Mouse (Mus musculus): ENCODE measurements around the gene Gng12. TPM values are rescaled to one million over a fixed set of nuclear protein-coding genes. Genes with fewer than 3 reads are reported as not detected.
"Not testable (repeated sequence)": the region's sequence is repeated elsewhere in the genome, so short reads cannot be mapped to it uniquely, and the experiment has no call there.

Gene Gng12
- polyA plus RNA-seq, 1 experiment = 54.0 TPM

DNA sequence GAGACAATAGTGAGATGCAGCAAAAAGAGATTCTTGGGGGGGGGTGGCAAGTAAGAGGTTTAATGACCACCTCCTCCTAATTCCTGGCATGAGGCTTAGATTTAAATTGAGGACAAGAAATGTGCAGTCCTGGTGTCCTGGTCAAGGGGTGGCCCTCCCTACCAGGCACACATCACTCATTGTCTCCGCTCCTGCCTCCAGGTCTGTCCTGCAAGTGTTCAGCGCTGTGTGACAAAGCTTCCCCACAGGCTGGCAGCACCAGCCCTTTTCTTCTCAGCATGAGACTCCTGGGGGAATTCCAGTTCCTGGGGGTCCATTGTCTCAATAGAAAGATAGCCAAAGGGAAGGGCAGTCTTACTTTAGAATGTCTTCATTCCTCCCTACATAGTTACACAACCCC, 134.2 kb downstream of the Gng12 start:
- Histone ChIP-seq H3K9me3 (replicated peaks; ENCODE audit: control insufficient read depth, insufficient read depth, low read length, poor library complexity, severe bottlenecking) (no peaks in the 10 kb centered on the region), H3K27me3 (ENCODE audit: control insufficient read depth, insufficient read depth, low read length, poor library complexity, severe bottlenecking) (no peaks in the 10 kb centered on the region), H3K9ac (ENCODE audit: low read depth, poor library complexity, severe bottlenecking) (no peak overlapping the region), H3K4me3 (ENCODE audit: low read depth, low read length) (no peak overlapping the region), H3K27ac (ENCODE audit: insufficient read depth, low read length) (peak overlapping the region; percentile 90), H3K36me3 (ENCODE audit: control insufficient read depth, insufficient read depth, low read length, poor library complexity, severe bottlenecking) (peaks cover 11% of the 10 kb centered on the region), H3K4me1 (ENCODE audit: control insufficient read depth, insufficient read depth, low read length) (peaks cover 3% of the 10 kb centered on the region)
- TF ChIP-seq POLR2A (IDR thresholded peaks at IDR 0.05; ENCODE audit: insufficient read depth, low read length) = no peak
- no peak for TF ChIP-seq CTCF (IDR thresholded peaks at IDR 0.05; ENCODE audit: low read depth, low read length)
- TF ChIP-seq EP300 (IDR thresholded peaks at IDR 0.05; ENCODE audit: insufficient read depth, low read depth, low read length) = peak; percentile 98

DNA sequence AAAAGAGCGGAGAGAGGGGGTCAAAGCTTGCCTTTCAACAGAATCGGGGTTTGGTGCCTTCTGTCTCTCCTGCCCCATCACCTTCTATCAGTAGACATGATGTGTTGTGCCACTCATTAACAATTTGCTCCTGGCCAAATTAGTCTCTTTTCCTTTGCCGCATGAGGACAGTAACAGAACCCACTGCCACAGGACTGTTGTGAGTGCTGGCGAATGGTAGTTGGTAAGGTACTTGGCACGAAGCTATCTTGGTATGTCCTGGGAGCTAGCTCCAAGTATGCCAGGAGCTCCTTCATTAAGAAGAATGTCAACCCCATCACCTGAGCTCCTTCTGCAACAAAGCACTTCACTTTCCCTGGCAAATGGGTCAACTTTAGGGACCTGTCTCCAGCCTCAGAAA, 134.6 kb downstream of the Gng12 start:
- no peaks in the 10 kb centered on the region for H3K9me3 ChIP-seq (replicated peaks; ENCODE audit: control insufficient read depth, insufficient read depth, low read length, poor library complexity, severe bottlenecking)
- H3K27me3 ChIP-seq (ENCODE audit: control insufficient read depth, insufficient read depth, low read length, poor library complexity, severe bottlenecking) = no peaks in the 10 kb centered on the region
- no peak overlapping the region for H3K4me3 ChIP-seq (ENCODE audit: low read depth, low read length)
- H3K4me1 ChIP-seq (ENCODE audit: control insufficient read depth, insufficient read depth, low read length) = peaks cover 3% of the 10 kb centered on the region
- H3K27ac ChIP-seq (ENCODE audit: insufficient read depth, low read length) = peak overlapping the region; percentile 90
- TF ChIP-seq EP300 (IDR thresholded peaks at IDR 0.05; ENCODE audit: insufficient read depth, low read depth, low read length) (no peak), POLR2A (IDR thresholded peaks at IDR 0.05; ENCODE audit: insufficient read depth, low read length) (no peak), CTCF (IDR thresholded peaks at IDR 0.05; ENCODE audit: low read depth, low read length) (no peak)
- H3K9ac ChIP-seq (ENCODE audit: low read depth, poor library complexity, severe bottlenecking) = no peak overlapping the region
- peaks cover 15% of the 10 kb centered on the region for H3K36me3 ChIP-seq (ENCODE audit: control insufficient read depth, insufficient read depth, low read length, poor library complexity, severe bottlenecking)

DNA sequence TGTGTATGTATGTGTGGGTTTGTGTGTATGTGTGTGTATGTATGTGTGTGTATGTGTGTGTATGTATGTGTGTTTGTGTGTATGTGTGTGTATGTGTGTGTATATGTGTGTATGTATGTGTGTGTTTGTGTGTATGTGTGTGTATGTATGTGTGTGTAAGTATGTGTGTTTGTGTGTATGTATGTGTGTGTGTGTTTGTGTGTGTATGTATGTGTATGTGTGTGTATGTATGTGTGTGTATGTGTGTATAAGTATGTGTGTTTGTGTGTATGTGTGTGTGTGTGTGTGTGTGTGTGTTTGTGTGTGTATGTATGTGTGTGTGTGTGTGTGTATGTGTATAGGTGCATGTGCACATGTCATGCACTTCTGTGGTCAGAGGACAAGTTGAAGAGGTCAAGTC, 136.4 kb downstream of the Gng12 start:
- H3K27ac ChIP-seq (ENCODE audit: insufficient read depth, low read length); H3K9ac ChIP-seq (ENCODE audit: low read depth, poor library complexity, severe bottlenecking); H3K4me1 ChIP-seq (ENCODE audit: control insufficient read depth, insufficient read depth, low read length); H3K27me3 ChIP-seq (ENCODE audit: control insufficient read depth, insufficient read depth, low read length, poor library complexity, severe bottlenecking); H3K4me3 ChIP-seq (ENCODE audit: low read depth, low read length); H3K9me3 ChIP-seq (replicated peaks; ENCODE audit: control insufficient read depth, insufficient read depth, low read length, poor library complexity, severe bottlenecking): not testable (repeated sequence)
- peaks cover 18% of the 10 kb centered on the region for H3K36me3 ChIP-seq (ENCODE audit: control insufficient read depth, insufficient read depth, low read length, poor library complexity, severe bottlenecking)

DNA sequence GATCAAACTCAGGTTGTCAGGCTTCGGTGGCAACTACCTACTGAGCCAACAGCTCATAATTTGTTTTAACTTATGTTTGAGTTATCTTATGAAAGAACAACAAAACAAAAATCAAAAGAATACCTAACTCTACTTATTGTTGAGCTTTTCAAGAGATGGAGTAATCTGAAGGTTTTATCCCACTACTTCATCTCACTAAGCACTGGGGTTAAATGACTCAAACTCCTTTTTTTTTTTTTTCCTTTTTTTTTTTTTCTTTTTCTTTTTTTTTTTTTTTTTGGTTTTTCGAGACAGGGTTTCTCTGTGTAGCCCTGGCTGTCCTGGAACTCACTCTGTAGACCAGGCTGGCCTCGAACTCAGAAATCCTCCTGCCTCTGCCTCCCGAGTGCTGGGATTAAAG, 136.8 kb downstream of the Gng12 start:
- H3K27ac ChIP-seq (ENCODE audit: insufficient read depth, low read length); H3K4me3 ChIP-seq (ENCODE audit: low read depth, low read length); H3K27me3 ChIP-seq (ENCODE audit: control insufficient read depth, insufficient read depth, low read length, poor library complexity, severe bottlenecking); H3K9me3 ChIP-seq (replicated peaks; ENCODE audit: control insufficient read depth, insufficient read depth, low read length, poor library complexity, severe bottlenecking); H3K9ac ChIP-seq (ENCODE audit: low read depth, poor library complexity, severe bottlenecking); H3K4me1 ChIP-seq (ENCODE audit: control insufficient read depth, insufficient read depth, low read length): not testable (repeated sequence)
- H3K36me3 ChIP-seq (ENCODE audit: control insufficient read depth, insufficient read depth, low read length, poor library complexity, severe bottlenecking) = peaks cover 18% of the 10 kb centered on the region

DNA sequence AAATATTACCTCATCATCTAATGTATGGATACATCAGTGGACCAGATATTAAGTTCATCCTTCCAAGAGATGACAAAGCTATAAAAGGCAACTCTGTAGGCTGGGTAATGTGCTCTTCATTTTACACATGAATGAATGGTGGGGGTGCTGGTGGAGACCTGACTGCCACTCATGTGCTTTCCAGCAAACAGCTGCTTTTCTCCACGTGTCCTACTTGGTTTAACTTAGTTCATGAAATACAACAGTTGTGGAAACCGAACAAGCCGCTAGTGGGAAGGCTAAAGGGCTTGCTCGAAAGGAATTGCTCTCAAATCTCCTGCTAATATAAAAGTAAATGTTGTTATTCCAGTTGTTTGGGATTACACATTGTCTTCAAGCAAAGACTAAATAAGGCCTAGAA, 137.4 kb downstream of the Gng12 start:
- Histone ChIP-seq H3K9me3 (replicated peaks; ENCODE audit: control insufficient read depth, insufficient read depth, low read length, poor library complexity, severe bottlenecking) (no peaks in the 10 kb centered on the region), H3K9ac (ENCODE audit: low read depth, poor library complexity, severe bottlenecking) (0 out of 2 replicates have a peak overlapping the region, but pooled peaks have one; percentile 55), H3K4me1 (ENCODE audit: control insufficient read depth, insufficient read depth, low read length) (peaks cover 3% of the 10 kb centered on the region), H3K27ac (ENCODE audit: insufficient read depth, low read length) (peak overlapping the region; percentile 57), H3K27me3 (ENCODE audit: control insufficient read depth, insufficient read depth, low read length, poor library complexity, severe bottlenecking) (no peaks in the 10 kb centered on the region), H3K36me3 (ENCODE audit: control insufficient read depth, insufficient read depth, low read length, poor library complexity, severe bottlenecking) (peaks cover 18% of the 10 kb centered on the region), H3K4me3 (ENCODE audit: low read depth, low read length) (no peak overlapping the region)
- TF ChIP-seq EP300 (IDR thresholded peaks at IDR 0.05; ENCODE audit: insufficient read depth, low read depth, low read length) (no peak), CTCF (IDR thresholded peaks at IDR 0.05; ENCODE audit: low read depth, low read length) (no peak), POLR2A (IDR thresholded peaks at IDR 0.05; ENCODE audit: insufficient read depth, low read length) (no peak)

DNA sequence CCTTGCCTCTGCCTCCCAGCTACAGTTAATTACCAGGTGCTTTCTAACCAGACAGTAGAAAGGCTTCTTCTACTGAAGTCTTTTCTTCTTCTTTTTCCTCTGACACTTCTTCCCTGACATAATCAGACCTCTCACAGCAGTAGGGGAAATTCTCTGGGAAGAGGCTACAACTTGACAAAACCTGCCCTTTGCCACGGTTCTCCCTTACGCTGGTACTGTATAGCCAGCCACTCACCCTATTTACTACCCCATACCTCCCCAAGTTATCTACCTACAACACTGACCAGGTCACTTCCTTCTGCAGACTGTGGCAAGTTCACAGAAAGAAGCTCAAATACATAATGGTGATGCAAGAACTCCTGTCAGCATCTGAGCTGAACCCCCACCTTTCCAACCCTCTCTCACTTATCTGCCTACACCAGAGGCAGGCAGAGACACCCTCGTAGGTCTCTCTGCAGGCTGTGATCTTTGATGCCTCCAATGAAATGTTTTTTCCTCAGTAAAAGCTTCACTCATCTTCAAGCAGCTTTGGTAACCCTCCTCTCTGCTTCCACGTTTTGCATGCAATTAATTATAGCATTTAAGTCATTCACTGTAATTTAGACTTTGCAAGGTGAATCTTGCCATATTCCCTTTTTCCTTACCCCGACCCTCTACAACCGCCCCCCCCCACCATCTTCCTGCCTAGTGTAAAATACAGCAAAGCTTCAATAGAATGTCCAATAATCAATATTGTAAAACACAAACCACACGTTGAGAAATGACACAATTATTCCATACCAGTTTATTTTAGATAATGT, 138.3 kb downstream of the Gng12 start:
- peak overlapping the region; percentile 55 for H3K9ac ChIP-seq (ENCODE audit: low read depth, poor library complexity, severe bottlenecking)
- H3K4me1 ChIP-seq (ENCODE audit: control insufficient read depth, insufficient read depth, low read length) = peaks cover 1% of the 10 kb centered on the region
- H3K36me3 ChIP-seq (ENCODE audit: control insufficient read depth, insufficient read depth, low read length, poor library complexity, severe bottlenecking) = peaks cover 18% of the 10 kb centered on the region
- TF ChIP-seq POLR2A (IDR thresholded peaks at IDR 0.05; ENCODE audit: insufficient read depth, low read length) = no peak
- TF ChIP-seq CTCF (IDR thresholded peaks at IDR 0.05; ENCODE audit: low read depth, low read length) = no peak
- TF ChIP-seq EP300 (IDR thresholded peaks at IDR 0.05; ENCODE audit: insufficient read depth, low read depth, low read length) = no peak
- no peaks in the 10 kb centered on the region for H3K27me3 ChIP-seq (ENCODE audit: control insufficient read depth, insufficient read depth, low read length, poor library complexity, severe bottlenecking)
- H3K27ac ChIP-seq (ENCODE audit: insufficient read depth, low read length) = peak overlapping the region; percentile 93
- peak overlapping the region; percentile 66 for H3K4me3 ChIP-seq (ENCODE audit: low read depth, low read length)
- H3K9me3 ChIP-seq (replicated peaks; ENCODE audit: control insufficient read depth, insufficient read depth, low read length, poor library complexity, severe bottlenecking) = no peaks in the 10 kb centered on the region
